Mouse (Mus musculus) A20 (cell line): ENCODE results near the gene Slc6a18.
A peak's percentile ranks its signal among the peaks of the same experiment; 100 is the strongest.

Experiments used
- DNase-seq: peaks from one replicate; pipeline ENCODE4 v3.0.0-alpha.2; 2011; ENCODE audit warnings: low read depth, low spot score

Slc6a18 gene

GRCm38 (mm10) chr13:73687601-73688000, 9.8 kb upstream of the Slc6a18 start:
- DNase-seq: no peak

DNA sequence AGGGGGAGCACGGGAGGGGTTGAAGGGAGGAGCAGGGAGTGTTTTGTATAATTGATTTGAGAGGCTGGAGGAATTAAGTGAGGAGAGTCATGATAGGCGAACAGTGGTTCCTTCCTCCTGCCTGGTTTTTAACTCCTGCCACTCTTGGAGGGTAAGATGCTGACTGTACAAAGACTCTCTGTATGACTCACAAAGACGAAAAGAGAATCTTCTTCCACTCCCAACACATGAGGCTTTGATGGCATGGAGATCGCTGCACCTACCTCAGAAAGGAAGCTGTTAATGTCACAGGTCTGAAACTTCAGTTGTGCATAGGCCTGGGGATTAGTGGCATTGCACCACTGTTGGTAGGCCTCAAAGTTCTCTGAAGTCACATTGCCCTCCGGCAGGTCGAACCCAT, 7.7 kb upstream of the Slc6a18 start:
- no peak for DNase-seq

- no peak for DNase-seq
Observed at GRCm38 (mm10) chr13:73684412-73684811, 6.6 kb upstream of the Slc6a18 start.

- no peak for DNase-seq
Observed at GRCm38 (mm10) chr13:73683682-73684081, 5.9 kb upstream of the Slc6a18 start.

GRCm38 (mm10) chr13:73682226-73682625, 4.4 kb upstream of the Slc6a18 start:
- no peak for DNase-seq

DNA sequence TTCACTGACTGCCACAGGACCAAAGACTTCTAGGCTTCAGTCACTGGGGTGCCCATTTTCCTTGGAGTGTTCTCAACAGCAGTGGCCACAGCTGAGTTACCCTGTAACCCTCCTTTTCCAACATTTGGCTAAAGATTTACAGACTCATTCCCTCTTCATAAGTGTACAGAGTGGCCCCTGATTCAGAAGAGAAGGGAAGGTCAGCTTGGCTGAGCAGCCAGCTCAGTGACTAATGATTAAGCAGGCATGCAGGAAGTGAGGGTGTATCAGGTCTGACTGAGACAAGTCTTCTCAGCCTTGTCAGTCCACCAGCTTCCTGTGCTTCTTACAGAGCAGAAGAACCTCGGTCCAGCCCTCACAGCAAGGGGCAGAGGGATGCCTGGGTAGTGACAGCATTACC, 2.6 kb upstream of the Slc6a18 start:
- DNase-seq: no peak

- DNase-seq: no peak
Observed at GRCm38 (mm10) chr13:73679311-73679710, 1.5 kb upstream of the Slc6a18 start.

DNA sequence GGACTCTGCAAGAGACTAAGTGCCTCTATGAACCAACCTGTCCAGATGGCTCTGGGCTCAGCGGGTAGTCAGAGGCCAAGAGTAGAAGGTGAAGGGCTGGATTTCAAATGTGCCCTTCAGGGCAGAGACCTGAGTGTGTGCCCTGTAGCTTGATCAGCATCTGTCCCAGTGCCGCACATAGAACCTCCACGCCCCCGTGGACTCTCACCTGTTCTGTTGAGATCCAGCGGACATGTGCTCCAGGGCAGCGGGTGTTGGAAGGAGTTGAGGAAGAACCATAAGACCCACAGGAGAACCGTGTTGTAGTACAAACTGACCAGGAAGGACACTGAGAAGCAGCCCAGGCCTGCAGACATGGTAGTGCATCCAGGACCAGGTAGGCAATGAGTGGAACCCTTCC, 2.7 kb downstream of the Slc6a18 start:
- no peak for DNase-seq

DNA sequence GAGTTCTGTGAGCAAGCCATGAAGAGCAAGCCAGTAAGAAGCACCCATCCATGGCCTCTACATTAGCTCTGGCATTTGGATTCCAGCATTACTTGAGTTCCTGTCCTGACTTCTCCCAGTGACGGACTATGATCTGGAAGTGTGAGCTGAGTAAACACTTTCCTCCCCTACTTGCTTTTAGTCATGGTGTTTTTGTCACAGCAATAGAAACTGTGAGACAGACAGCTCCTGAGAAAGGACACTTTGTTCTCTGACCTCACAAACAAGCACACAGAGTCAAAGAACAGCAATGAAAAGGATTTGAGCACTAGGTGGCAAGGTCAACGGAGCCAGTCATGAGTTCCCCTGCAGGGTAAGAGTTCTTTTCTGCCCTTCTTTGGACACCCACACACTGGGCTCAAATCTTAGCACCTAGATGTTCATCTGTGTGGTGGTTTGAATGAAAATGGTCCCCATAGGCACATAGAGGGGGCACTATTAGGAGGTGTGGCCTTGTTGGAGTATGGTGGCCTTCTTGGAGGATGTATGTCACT, 17.6 kb downstream of the Slc6a18 start:
- no peak for DNase-seq

- DNase-seq: no peak
Observed at GRCm38 (mm10) chr13:73658953-73659352, 18.9 kb downstream of the Slc6a18 start.

DNA sequence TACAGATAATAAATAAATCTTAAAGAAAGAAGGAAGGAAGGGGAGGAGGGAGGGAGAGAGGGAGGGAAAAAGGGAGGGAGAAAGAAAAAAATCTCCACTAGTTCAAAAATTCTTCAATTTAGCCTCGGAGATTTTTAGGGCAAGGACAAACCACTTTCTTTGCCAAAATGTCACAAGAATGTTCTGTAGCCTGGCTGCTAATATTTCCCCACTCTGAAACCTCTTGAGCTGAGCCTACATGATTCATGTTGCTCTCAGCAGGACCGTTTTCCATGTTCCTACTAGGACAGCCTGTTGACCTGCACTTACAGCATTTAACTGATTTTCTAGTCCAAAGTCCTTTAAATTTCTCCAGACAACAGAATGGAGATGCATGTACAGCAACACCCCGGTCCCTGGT, 22.8 kb downstream of the Slc6a18 start:
- no peak for DNase-seq

- no peak for DNase-seq
Observed at GRCm38 (mm10) chr13:73653266-73653665, 24.6 kb downstream of the Slc6a18 start.

DNA sequence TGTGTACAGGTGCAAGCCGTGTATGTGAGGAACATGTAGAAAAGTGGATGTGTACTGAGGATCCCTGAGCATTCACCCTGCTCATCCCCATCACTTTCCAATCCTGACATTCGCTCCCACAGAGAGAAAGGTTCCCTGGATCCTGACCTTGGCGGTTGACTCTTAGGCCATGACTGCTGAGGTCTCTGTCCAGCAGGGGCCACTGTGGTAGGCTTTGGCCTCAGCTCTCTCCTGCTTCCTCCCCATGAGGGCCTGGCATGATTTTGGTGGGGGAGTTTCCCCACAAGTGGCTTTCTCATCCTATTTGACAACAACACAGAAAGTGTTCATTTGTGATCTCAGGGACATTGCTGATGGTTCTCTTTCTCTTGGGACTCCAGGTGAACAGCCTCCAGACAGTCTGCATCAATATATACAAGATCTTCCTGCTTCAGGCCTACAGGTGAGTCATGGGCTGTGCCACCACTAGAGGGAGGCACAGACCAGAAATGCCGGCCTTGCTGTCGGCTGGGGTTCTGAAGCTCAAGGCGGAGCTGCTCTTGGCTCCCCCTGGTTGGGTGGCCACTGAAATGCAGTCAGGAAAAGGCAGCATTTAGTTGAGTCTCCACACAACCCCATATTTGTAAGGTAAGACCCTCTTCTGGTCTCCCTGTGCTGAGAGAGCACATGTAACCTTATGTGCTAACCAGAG, 31.3 kb downstream of the Slc6a18 start:
- peak; percentile 72 for DNase-seq

DNA sequence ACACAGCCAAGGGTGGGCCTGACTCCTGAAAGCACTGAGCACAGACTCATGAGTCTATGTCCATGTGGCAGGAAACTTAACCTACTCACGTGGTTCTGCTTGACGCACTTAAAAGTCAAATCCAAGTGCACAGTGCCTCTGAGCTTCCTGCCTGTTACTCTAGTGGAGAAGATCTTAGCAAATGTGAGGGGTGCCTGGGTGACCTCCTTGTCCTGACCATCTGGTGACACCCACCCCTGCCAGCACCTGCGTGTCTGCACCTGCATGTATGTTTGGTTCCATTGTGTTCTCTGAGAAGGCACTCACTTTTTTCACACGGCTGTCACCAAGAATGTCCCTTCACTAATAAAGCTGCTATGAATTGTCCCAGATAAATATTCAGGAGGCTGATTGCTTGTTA, 36.5 kb downstream of the Slc6a18 start:
- DNase-seq: no peak

GRCm38 (mm10) chr13:73637826-73638225, 40.0 kb downstream of the Slc6a18 start:
- DNase-seq: no peak

DNA sequence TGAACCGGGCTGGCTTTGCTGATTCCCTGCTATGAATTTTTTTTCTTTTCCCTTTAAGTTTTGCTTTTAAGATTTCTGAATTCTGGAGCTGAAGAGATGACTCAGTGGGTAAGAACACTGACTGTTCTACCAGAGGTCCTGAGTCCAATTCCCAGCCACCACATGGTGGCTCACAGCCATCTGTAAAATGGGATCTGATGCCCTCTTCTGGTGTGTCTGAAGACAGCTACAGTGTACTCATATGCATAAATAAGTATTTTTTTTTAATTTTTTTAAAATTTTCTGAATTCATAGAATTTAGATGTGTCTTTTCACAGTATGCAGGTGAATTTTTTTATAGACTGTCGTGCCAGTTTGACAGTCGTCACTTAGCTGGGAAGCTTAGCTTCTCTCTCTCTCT, 46.0 kb downstream of the Slc6a18 start:
- DNase-seq: no peak

DNA sequence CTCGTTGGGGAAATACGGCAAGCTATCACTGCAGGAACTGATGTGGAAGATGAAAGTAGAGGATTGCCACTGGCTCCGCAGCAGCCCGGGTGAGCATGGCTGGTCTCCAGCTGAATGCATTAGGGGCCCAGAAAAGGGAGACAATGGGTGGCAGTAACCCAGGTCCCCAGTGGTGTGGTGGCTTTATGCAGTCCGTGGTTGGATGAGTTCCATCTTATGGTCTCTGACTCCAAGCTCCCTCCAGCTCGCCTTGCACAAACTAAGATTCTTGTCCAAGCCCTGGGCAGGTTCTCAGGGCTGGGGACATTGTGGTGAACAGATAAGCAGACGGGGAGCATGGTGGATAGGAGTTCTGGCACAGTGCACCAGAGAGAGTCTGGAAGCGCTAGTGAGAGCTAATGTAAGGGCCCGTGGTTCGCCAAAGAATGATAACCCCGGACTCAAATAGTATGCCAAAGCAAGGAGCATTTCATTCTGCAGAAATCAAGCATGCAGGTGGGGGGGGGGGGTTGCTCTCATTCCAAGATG, 49.2 kb downstream of the Slc6a18 start:
- DNase-seq: no peak

GRCm38 (mm10) chr13:73626745-73627549, 50.9 kb downstream of the Slc6a18 start, which contains the start of gene Tert:
Gene Tert (plus strand): TSS chr13:73626911.
- peak; percentile 92 for DNase-seq

GRCm38 (mm10) chr13:73626410-73626744, 51.4 kb downstream of the Slc6a18 start:
- DNase-seq: no peak

- peak; percentile 49 for DNase-seq
Observed at GRCm38 (mm10) chr13:73620637-73621036, 57.2 kb downstream of the Slc6a18 start.

DNA sequence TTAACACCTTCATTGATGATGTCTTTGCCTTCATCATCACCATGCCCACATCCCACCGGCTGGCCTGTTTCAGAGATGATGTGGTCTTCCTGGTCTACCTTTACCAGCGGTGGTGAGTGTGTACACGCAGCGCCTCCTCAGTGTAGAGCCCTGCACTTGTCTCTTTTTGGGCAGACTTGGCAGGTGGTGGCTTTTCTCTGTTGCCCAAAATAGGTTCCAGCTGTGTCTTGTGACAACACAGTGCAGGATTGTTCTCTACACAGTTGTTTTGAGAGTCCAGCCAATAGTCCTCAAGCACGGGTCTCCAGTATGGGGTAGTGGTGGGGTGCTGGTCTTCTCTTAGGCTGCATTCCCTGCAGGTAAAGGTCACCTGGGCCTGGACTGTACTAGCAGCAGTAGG, 59.4 kb downstream of the Slc6a18 start:
- DNase-seq: no peak
